Mouse (Mus musculus): ENCODE results near the gene Mob1a. TPM values are rescaled to one million over a fixed set of nuclear protein-coding genes. Genes with fewer than 3 reads are reported as not detected.

Gene Mob1a
- polyA plus RNA-seq, 1 experiment = 30.8 TPM

DNA sequence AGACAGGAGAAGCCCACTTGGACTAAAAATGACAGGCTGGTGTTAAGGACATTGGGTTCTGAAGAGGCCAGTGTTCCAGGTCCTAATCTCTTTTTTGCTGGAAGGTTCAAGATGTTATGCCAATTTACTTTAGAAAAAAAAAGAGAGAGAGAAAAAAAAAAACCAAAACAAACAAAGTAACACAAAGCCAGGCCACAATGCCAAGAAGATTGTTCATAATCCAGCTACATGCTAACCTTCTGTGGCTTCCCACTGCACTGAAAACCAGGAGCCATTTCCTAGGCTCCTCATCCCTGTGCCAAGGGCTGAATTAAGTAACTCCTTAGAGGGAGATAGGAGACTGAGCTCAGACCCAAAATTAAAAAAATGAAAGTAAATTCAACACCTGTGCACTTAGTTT, 10.5 kb upstream of the Mob1a start:
- H3K36me3 ChIP-seq (ENCODE audit: control insufficient read depth, insufficient read depth) = peaks cover 40% of the 10 kb centered on the region
- peaks cover 45% of the 10 kb centered on the region for H3K79me2 ChIP-seq (ENCODE audit: control insufficient read depth, insufficient read depth)
- no peak overlapping the region for H3K4me3 ChIP-seq (ENCODE audit: insufficient read depth, poor library complexity, severe bottlenecking)
- TF ChIP-seq MYOD1 (IDR thresholded peaks at IDR 0.05; ENCODE audit: control insufficient read depth, insufficient read length, low read depth) (no peak), CTCF (IDR thresholded peaks at IDR 0.05; ENCODE audit: control insufficient read depth, insufficient read depth, insufficient read length) (no peak), FOSL1 (IDR thresholded peaks at IDR 0.05; ENCODE audit: insufficient read depth, low read length, poor library complexity, severe bottlenecking) (no peak), MAX (IDR thresholded peaks at IDR 0.05) (no peak)
- peaks cover 40% of the 10 kb centered on the region for H3K79me3 ChIP-seq (ENCODE audit: low read depth)
- H3K27me3 ChIP-seq (ENCODE audit: control insufficient read depth, insufficient read depth, insufficient read length) = no peaks in the 10 kb centered on the region
- no peak overlapping the region for H3ac ChIP-seq (ENCODE audit: control insufficient read depth, insufficient read length, low read depth)

DNA sequence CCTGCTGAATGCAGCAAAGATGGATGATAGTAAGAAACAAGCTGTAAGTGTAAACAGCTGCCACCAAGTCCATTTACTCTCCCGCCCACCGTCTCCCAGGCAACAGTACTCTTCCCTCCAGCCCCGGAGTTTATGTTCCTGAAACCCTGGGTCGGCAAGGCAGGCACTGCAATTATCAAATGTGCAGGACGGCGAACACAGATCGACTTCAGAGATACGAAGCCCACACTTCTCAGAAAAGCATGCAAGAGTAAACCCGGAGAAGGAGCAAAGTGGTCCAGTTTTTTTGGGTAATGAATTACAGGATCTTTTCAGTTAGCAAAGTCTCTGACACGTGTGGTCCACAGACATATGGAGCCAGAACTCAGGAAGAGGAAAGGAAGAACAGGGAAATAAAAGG, 9.8 kb upstream of the Mob1a start:
- no peaks in the 10 kb centered on the region for H3K27me3 ChIP-seq (ENCODE audit: control insufficient read depth, insufficient read depth, insufficient read length)
- peak overlapping the region; percentile 80 for H3K4me3 ChIP-seq (ENCODE audit: insufficient read depth, poor library complexity, severe bottlenecking)
- peaks cover 33% of the 10 kb centered on the region for H3K36me3 ChIP-seq (ENCODE audit: control insufficient read depth, insufficient read depth)
- H3ac ChIP-seq (ENCODE audit: control insufficient read depth, insufficient read length, low read depth) = peak overlapping the region; percentile 59
- H3K79me3 ChIP-seq (ENCODE audit: low read depth) = peaks cover 38% of the 10 kb centered on the region
- TF ChIP-seq MYOG (IDR thresholded peaks at IDR 0.05; ENCODE audit: control insufficient read depth, extremely low read depth, insufficient read length) = no peak
- no peak for TF ChIP-seq MAX (IDR thresholded peaks at IDR 0.05)
- TF ChIP-seq CEBPB (IDR thresholded peaks at IDR 0.05; ENCODE audit: low read depth) = no peak
- no peak for TF ChIP-seq FOSL1 (IDR thresholded peaks at IDR 0.05; ENCODE audit: insufficient read depth, low read length, poor library complexity, severe bottlenecking)
- TF ChIP-seq MYOD1 (IDR thresholded peaks at IDR 0.05; ENCODE audit: control insufficient read depth, insufficient read length, low read depth) = no peak
- TF ChIP-seq USF1 (IDR thresholded peaks at IDR 0.05; ENCODE audit: low read depth) = no peak
- TF ChIP-seq CTCF (IDR thresholded peaks at IDR 0.05; ENCODE audit: control insufficient read depth, insufficient read depth, insufficient read length) = no peak
- peaks cover 45% of the 10 kb centered on the region for H3K79me2 ChIP-seq (ENCODE audit: control insufficient read depth, insufficient read depth)

DNA sequence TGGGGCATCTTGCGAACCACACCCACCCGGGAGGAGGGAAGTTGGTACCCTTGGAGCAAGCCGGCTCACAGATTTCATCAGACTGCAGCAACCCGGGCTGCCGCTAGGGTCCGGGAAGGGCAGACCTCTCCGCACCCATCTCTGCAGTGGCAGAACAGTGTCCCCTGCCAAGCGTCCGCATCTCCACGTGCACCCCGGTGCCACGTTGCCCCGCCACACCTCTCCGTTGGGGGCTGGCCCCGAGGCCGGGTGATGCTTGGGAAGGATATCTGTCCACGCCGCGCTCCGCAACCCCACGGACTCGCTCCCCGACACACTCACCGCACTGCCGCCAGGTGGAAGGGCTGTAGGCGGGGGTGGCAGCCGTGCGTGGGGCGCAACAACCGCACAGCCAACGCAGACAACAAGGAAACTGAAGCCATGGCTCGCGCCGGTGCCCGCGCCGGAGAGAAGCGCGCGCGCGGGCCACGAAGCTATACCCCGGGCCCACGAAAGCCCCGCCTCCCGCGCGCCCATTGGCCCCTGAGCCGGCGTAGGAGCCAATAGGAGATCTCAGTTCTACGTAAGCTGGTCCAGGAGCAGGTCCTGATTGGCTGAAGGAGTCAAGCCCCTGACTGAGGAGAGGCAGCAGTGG, 8.6 kb upstream of the Mob1a start:
- H3ac ChIP-seq (ENCODE audit: control insufficient read depth, insufficient read length, low read depth) = peak overlapping the region; percentile 96
- no peaks in the 10 kb centered on the region for H3K27me3 ChIP-seq (ENCODE audit: control insufficient read depth, insufficient read depth, insufficient read length)
- peaks cover 45% of the 10 kb centered on the region for H3K79me2 ChIP-seq (ENCODE audit: control insufficient read depth, insufficient read depth)
- TF ChIP-seq MYOD1 (IDR thresholded peaks at IDR 0.05; ENCODE audit: control insufficient read depth, insufficient read length, low read depth) = no peak
- no peak for TF ChIP-seq MYOG (IDR thresholded peaks at IDR 0.05; ENCODE audit: control insufficient read depth, extremely low read depth, insufficient read length)
- no peak for TF ChIP-seq FOSL1 (IDR thresholded peaks at IDR 0.05; ENCODE audit: insufficient read depth, low read length, poor library complexity, severe bottlenecking)
- TF ChIP-seq CEBPB (IDR thresholded peaks at IDR 0.05; ENCODE audit: low read depth) = peak; percentile 57
- TF ChIP-seq CTCF (IDR thresholded peaks at IDR 0.05; ENCODE audit: control insufficient read depth, insufficient read depth, insufficient read length) = peak; percentile 63
- peak; percentile 95 for TF ChIP-seq MAX (IDR thresholded peaks at IDR 0.05)
- TF ChIP-seq USF1 (IDR thresholded peaks at IDR 0.05; ENCODE audit: low read depth) = no peak
- H3K79me3 ChIP-seq (ENCODE audit: low read depth) = peaks cover 36% of the 10 kb centered on the region
- H3K36me3 ChIP-seq (ENCODE audit: control insufficient read depth, insufficient read depth) = peaks cover 21% of the 10 kb centered on the region
- peak overlapping the region; percentile 80 for H3K4me3 ChIP-seq (ENCODE audit: insufficient read depth, poor library complexity, severe bottlenecking)

DNA sequence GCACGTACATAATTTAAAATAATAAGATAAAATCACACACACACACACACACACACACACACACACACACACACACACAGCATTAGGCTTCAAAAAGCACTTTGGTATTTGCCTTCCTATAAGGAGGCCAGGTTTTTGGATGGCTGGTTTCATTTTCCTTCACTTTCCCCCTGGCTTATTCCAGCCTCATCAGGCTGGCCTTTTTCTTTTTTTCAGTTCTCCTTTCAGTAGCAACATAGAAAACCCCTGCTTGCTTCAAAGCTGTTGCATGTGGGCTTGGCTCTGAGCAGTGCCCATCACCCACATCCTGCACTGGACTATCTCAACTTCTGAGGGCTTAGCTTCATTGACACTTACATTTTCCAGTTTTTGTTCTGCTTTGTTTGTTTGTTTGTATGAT, 3.9 kb upstream of the Mob1a start:
- no peaks in the 10 kb centered on the region for H3K36me3 ChIP-seq (ENCODE audit: control insufficient read depth, insufficient read depth)
- no peaks in the 10 kb centered on the region for H3K27me3 ChIP-seq (ENCODE audit: control insufficient read depth, insufficient read depth, insufficient read length)
- no peak for TF ChIP-seq MYOD1 (IDR thresholded peaks at IDR 0.05; ENCODE audit: control insufficient read depth, insufficient read length, low read depth)
- TF ChIP-seq USF1 (IDR thresholded peaks at IDR 0.05; ENCODE audit: low read depth) = no peak
- no peak for TF ChIP-seq CTCF (IDR thresholded peaks at IDR 0.05; ENCODE audit: control insufficient read depth, insufficient read depth, insufficient read length)
- TF ChIP-seq MYOG (IDR thresholded peaks at IDR 0.05; ENCODE audit: control insufficient read depth, extremely low read depth, insufficient read length) = no peak
- no peak for TF ChIP-seq FOSL1 (IDR thresholded peaks at IDR 0.05; ENCODE audit: insufficient read depth, low read length, poor library complexity, severe bottlenecking)
- peaks cover 7% of the 10 kb centered on the region for H3K79me3 ChIP-seq (ENCODE audit: low read depth)
- H3K4me3 ChIP-seq (ENCODE audit: insufficient read depth, poor library complexity, severe bottlenecking) = no peak overlapping the region
- H3ac ChIP-seq (ENCODE audit: control insufficient read depth, insufficient read length, low read depth) = no peak overlapping the region
- H3K79me2 ChIP-seq (ENCODE audit: control insufficient read depth, insufficient read depth) = peaks cover 13% of the 10 kb centered on the region

DNA sequence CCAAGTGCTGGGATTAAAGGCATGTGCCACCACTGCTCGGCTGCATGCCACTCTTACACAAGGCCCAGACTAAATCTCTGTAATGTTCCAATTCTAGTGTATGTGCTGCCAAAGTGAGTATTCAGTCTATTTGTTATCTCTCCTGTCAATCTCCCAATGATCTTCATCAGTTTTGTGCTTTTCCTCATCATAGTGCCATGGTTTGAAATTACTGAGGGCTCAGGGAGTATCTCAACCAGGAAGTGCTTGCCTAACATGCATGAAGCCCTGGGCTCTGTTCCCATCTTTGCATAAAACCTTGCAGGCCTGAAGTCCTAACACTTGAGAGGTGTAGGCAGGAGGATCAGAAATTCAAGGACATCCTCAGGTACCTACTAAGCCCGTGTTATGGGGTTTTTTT, 3.0 kb upstream of the Mob1a start:
- no peaks in the 10 kb centered on the region for H3K27me3 ChIP-seq (ENCODE audit: control insufficient read depth, insufficient read depth, insufficient read length)
- no peak overlapping the region for H3K4me3 ChIP-seq (ENCODE audit: insufficient read depth, poor library complexity, severe bottlenecking)
- peaks cover 18% of the 10 kb centered on the region for H3K79me2 ChIP-seq (ENCODE audit: control insufficient read depth, insufficient read depth)
- TF ChIP-seq MYOD1 (IDR thresholded peaks at IDR 0.05; ENCODE audit: control insufficient read depth, insufficient read length, low read depth) (no peak), FOSL1 (IDR thresholded peaks at IDR 0.05; ENCODE audit: insufficient read depth, low read length, poor library complexity, severe bottlenecking) (no peak), MAX (IDR thresholded peaks at IDR 0.05) (no peak), CEBPB (IDR thresholded peaks at IDR 0.05; ENCODE audit: low read depth) (no peak), CTCF (IDR thresholded peaks at IDR 0.05; ENCODE audit: control insufficient read depth, insufficient read depth, insufficient read length) (no peak), MYOG (IDR thresholded peaks at IDR 0.05; ENCODE audit: control insufficient read depth, extremely low read depth, insufficient read length) (no peak), USF1 (IDR thresholded peaks at IDR 0.05; ENCODE audit: low read depth) (no peak)
- no peaks in the 10 kb centered on the region for H3K36me3 ChIP-seq (ENCODE audit: control insufficient read depth, insufficient read depth)
- peaks cover 15% of the 10 kb centered on the region for H3K79me3 ChIP-seq (ENCODE audit: low read depth)
- no peak overlapping the region for H3ac ChIP-seq (ENCODE audit: control insufficient read depth, insufficient read length, low read depth)

Measured in C2C12 (cell line).